Mouse (Mus musculus) spleen, postnatal 4 days (tissue): ENCODE results near the gene Zfp507.

ENCODE experiments used
- DNase-seq, 2 experiments: peaks; one replicate each; pipeline ENCODE4 v3.0.0; 2022; ENCODE audit warnings: low spot score in 2 of 2

The Zfp507 gene

DNA sequence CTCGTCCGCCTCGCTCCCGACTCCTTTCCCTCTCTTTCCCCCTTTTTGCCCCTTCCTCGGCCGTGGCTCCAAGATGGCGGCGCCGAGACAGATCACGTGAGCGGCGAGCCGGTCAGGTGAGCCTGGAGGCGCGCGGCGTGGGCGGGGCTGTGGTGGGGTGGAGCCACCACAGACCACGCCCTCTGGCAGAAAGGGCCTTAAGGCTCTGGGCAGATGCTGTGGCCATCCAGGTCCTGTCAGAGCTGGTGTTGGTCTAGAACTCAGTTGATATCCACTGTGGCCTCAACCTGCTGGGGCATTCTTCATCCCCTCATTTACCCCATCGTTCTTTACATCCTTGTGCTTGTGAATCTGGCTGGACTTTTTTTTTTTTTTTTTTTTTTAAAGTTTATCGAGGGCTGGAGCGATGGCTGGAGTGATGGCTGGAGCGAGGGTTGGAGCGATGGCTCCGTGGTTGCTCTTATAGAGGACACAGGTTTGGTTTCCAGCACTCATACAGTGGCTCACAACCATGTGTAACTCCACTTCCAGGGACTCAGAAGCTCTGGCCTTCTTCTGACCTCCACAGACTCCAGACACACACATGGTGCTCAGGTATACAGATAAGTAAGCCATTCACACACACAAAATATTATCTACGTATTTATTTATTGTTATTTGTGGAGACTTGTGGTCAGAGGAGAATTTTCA, at the start of gene Zfp507:
Zfp507 (minus strand) TSS at position 98 of the 690 bp plus-strand sequence.
- DNase-seq, result peak; percentile 86 to 95

- DNase-seq, result no peak
These were observed 47.6 kb upstream of the Zfp507 start for GRCm38 (mm10) chr7:35850426-35850825.

DNA sequence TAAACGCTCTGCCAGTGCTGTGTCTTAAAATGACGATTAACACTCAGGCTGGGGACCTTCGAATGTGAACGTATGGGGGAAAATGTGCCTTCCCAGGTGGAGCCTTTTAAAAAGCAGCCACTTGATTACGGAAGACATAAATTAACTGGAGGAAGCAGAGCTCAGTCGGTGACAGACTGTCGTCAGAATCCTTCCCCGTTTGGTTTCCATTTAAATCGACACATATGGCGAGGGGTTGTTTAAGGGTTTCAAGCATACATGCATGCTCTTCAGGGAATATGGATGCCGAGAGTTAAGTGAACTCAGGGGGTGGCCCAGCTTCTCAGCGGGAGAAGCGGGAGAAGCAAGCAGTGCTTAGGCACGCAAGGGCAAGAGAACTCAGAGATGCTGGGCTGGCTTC, 45.7 kb upstream of the Zfp507 start:
- DNase-seq, result no peak

DNA sequence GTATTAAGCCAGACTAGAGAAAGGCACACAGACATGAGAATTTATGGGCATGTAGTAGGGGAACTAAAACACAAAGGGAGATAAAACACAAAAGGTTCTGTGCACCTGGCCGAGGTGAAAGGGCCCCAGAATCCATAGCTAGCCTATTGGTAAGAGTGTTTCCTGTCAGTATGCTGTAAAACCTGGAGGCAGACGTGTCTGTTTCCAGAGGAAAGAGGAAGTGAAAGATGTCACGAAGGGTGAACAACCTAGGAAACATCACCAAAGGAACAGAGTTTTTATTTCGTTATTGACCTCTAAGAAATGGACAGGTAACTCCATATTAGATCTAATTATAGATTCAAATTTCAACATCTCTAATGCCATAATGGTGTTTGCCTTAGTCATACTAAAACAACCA, 37.7 kb upstream of the Zfp507 start:
- DNase-seq, result no peak

DNA sequence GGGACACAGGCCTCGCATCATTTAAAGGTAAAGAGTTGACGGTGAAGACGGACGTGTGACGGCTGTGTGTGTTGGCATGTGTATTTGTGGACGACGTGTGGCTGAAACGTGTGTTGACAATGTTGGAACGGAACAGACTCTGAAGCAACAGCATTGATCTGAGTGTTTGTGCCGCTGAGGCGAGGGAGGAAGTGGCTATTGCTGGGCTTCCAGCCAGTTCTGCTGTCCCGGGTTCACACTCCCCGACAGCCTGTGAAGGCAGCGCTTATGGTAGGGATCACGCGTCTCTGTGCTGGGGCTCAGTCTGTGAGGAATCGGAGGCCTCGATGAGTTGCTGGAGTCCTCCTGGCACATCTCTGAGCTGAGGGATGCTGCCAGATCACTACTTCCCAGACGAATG, 34.0 kb upstream of the Zfp507 start:
- no peak for DNase-seq

GRCm38 (mm10) chr7:35836415-35836814, 33.6 kb upstream of the Zfp507 start:
- DNase-seq, result no peak

DNA sequence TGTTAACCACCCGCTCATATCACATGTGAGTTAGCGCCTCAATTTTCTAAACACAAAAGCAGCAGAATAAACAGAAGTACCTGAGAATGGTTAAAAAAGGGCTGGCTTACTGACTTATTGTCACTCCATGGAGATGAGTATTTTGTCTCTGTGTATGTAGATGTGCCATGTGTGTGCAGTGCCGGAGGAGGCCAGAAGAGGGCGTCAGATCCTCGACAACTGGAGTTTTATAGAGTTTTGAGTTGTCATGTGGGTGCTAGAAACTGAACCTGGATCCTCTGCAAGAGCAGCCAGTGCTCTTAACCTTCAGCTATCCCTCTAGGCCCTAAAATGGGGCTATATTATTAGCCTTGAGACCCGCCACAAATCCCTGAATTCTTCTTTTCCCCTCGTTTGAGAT, 27.3 kb upstream of the Zfp507 start:
- DNase-seq, result no peak

DNA sequence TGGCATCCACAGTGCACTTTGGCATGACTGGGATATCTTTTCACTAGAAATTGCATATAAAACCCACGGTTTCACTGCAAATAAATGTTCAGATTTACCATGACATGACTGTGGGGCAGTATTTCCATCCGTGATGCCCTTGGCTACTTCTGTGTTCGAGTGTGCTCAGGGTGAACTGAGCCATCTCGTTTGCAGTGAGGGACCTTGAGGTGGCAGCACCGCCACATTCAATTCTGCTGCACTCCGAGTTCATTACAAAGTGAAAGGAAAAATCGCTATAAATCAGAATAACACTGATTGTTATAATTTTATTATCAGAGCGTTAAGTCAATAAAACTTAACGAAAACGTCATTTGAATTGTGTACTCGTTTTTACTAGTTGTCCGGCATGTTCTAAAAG, 21.1 kb upstream of the Zfp507 start:
- no peak for DNase-seq

DNA sequence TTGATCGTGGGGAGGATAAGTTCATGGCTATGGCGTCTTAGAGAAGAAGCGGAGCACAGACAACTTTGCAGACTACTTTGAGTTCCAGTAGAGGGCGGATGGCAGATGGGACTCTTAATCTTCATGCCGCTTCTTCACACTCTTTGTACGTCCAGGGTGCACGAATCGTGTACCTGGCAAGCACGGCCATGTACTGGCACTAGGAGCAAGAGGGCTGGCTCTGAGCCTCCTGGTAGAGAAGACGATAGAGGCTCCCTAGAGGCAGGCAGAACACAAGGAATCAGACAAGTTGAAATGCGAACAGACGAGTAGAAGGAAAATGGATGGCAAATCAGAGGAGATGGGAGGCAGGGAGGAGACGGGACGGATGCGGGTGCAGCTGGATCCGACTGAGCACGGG, 19.5 kb upstream of the Zfp507 start:
- no peak for DNase-seq

DNA sequence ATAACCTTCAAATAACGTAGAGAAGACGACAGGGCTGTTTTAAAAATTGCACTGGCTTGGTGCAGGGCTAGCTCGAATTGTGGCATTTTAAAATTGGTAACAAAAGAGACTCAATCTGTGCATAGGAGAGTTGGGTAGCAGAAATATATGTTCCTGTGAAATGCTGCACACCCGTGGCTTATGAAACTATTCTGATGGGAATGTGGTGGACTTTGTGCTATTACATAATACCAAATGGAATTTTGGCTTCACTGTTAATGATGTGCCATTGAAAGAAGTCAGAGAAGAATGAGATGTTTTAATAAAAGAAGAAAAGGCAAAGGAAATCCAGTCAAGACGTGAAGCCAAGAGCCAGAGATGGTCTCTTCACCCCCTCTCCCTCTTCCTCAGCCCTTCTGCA, 18.6 kb upstream of the Zfp507 start:
- DNase-seq, result no peak

DNA sequence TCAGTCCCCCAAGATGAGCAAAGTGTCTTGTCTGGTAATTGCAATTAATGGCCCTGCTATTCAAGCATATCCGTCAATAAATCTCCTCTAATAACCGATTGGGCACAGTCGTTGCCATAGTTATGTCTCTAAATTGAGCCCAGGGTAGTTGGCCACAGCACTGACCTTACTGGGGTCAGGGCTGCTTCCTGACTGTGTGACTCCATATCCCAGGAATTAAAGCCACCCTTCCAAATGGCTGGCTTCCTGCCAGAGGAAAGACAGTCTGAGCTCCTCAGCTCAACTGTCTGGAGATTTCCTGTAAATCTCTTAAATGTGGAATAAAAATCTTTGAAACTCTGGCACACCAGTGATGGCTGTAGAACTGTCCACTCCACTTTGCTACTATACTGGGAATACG, 16.7 kb upstream of the Zfp507 start:
- DNase-seq, result no peak

DNA sequence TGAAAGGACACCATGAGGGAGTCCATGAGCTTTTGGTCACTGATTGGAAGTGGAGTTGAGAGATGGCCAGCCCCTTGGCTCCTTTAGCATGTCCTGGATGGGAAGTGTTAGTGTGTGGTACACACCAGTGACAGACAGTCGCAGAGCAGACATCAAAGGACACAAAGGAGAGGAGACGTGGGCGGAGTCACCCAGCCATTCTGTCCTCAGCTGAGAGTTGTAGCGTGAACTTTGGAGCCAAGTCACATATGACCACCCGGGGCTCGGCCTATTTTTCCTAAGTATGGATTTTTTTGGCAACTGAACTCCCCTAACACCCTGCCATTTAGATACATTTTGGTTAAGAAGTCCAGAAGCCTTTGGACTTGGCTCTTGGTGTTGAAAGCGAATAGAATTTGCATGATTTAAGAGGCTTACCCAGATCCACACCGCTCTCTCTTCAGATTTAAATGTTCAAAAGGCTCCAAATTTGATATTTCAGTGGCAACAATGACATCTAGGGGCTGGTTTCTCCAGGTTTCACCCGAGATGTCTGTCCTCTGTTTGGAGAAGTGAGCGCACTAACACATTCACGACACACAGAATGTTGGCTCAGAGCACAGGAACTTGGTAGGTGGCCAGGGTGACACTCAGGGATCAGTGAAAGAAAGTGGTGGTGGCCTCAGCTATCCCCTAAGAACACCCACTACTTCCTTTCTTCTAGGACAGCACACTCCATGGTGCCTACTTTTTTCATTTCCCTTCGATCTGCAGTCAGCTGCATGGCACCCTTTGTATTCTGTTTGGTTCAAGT, 12.2 kb upstream of the Zfp507 start:
- no peak for DNase-seq

DNA sequence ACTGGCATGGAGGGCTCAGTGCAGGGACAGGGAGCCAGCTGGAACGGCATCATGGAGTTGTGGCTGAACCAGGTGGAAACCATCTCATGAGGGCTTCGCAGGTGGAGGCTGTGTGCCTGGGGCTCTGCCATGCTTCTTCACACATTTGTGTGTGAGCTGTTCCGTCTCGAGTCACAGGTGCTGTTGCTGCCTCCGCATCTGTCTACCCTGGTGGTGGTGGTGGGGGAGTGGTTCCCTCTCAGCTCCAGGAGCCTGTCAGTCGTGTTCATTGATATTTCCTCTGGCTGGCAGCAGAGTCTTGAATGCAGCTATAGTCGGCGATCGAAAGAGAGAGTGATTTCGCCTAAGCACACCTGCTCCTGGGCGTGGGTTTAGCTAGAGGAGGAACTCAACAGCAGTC, 10.5 kb upstream of the Zfp507 start:
- no peak for DNase-seq

- no peak for DNase-seq
These were observed 7.9 kb upstream of the Zfp507 start for GRCm38 (mm10) chr7:35810736-35811135.

GRCm38 (mm10) chr7:35804206-35804605, 1.4 kb upstream of the Zfp507 start:
- no peak for DNase-seq

- no peak for DNase-seq
These were observed 450 bp downstream of the Zfp507 start for GRCm38 (mm10) chr7:35802201-35802905.

- no peak for DNase-seq
These were observed 6.7 kb downstream of the Zfp507 start for GRCm38 (mm10) chr7:35796123-35796522.

GRCm38 (mm10) chr7:35794145-35794664, 8.6 kb downstream of the Zfp507 start:
- no peak for DNase-seq

- DNase-seq, result no peak
These were observed 10.5 kb downstream of the Zfp507 start for GRCm38 (mm10) chr7:35792150-35792848.

- no peak for DNase-seq
These were observed 11.9 kb downstream of the Zfp507 start for GRCm38 (mm10) chr7:35790926-35791325.

GRCm38 (mm10) chr7:35790201-35790600, 12.6 kb downstream of the Zfp507 start:
- no peak for DNase-seq

GRCm38 (mm10) chr7:35785579-35785978, 17.2 kb downstream of the Zfp507 start:
- DNase-seq, result no peak
